ENCODE assay signal across 8 mouse cellular contexts in the genomic region with DNA sequence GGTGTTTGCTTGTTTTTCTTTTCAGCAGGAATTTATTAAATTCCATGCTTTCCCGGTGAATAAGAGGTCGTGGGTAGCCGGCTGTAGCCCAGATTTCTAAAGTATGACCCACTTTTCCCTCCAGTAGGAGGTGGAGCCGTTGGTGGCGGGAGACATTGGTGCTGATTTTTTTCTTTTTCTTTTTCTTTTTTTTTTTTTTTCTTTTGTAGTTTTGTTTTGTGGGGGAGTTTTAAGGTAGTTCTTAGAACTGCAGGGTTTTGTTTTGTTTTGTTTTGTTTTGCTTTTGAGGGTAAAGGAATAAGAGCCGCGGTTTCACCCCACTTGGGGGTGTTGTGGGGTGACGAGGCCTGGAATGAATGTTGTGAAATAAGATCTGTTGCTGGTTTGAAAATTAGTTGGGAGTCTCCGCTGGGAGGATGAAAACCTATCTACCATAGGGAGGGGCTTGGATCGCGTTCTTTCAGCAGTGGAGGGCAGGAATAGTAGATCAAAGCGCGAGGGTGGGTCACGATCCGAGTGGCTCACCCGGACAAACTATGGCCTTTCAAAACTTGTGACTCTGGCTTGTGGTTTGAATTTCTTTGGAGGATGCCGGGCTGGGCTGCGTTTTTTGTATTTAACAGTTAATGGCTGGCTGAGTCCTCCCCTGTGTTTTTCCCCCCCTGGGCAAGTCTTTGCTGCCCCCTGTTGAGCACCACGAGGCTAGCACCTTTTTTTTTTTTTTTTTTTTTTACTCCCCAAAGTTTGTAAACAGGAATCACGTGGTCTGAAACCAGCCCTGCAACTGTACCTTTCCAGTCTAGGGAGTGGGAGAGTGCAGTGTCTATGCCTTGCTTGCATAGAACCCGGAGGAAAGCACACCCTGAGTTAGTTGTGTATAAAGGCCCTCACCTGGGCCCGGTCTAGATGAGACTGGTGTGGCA. TPM values are rescaled to one million over a fixed set of nuclear protein-coding genes. Genes with fewer than 3 reads are reported as not detected.
DNase-seq lines count a peak whose midpoint lies in the region; ATAC-seq and TF ChIP-seq lines count a peak whose summit lies in the region.

No protein-coding gene starts in this region.

- peak; percentile 82 for TF ChIP-seq CTCF in gastrocnemius, adult 2 months (IDR thresholded peaks at IDR 0.05)
- peak; percentile 72 for TF ChIP-seq CTCF in hindbrain, postnatal 0 days (IDR thresholded peaks at IDR 0.05; ENCODE audit: low read depth)

- ATAC-seq in hindbrain, postnatal 0 days = no peak
- ATAC-seq in megakaryocyte progenitor cell, adult 5-6 weeks (replicated peaks; ENCODE audit: poor library complexity) = peak; percentile 30

- peaks cover 11% of the 10 kb centered on the region; the same call in 1 of the 2 replicates for H3K36me3 ChIP-seq in hindbrain, postnatal 0 days (ENCODE audit: insufficient read depth, low read length)

- no peaks in the 10 kb centered on the region for H3K27me3 ChIP-seq in hindbrain, postnatal 0 days (ENCODE audit: insufficient read depth, low read length)

- H3K4me3 ChIP-seq in gastrocnemius, adult 2 months = peak overlapping the region; percentile 92
- peak overlapping the region; percentile 87 for H3K4me3 ChIP-seq in hindbrain, postnatal 0 days (ENCODE audit: low read length)

- DNase-seq in T-cell, adult 2 months (ENCODE audit: low spot score) = peak; percentile 87
- peak; percentile 65 to 70 for DNase-seq in cerebellum, postnatal 14 days
- DNase-seq in gastrocnemius, adult 2 months = peak; percentile 71
- DNase-seq in hindbrain, postnatal 0 days (ENCODE audit: low spot score) = peak; percentile 60
- DNase-seq in left cerebral cortex, postnatal 14 days (ENCODE audit: low spot score in 2 of 2) = peak; percentile 22 to 52
- DNase-seq in right cerebral cortex, postnatal 25 days = peak; percentile 50
- DNase-seq in yolk sac, embryonic 10.5 days (ENCODE audit: low spot score) = peak; percentile 85

- 2% methylated on average over 22 of the region's 22 CpGs for WGBS in hindbrain, postnatal 0 days

- H3K4me2 ChIP-seq in hindbrain, postnatal 0 days (ENCODE audit: low read depth, low read length) = peak overlapping the region; percentile 84

- intact Hi-C loops in gastrocnemius, adult 2 months (cut with DNase I) = loop anchor here (1.0 kb wide), 1 partner anchor 95 kb away; no protein-coding TSS in a partner anchor
- intact Hi-C loops in left cerebral cortex, postnatal 14 days (cut with DNase I) = loop anchor here (2.0 to 5.0 kb wide), 2 partner anchors 55 to 96 kb away; no protein-coding TSS in a partner anchor

- H3K27ac ChIP-seq in gastrocnemius, adult 2 months = peak overlapping the region; percentile 98
- H3K27ac ChIP-seq in hindbrain, postnatal 0 days = peak overlapping the region; percentile 91; the same call in 1 of the 2 replicates

- H3K9ac ChIP-seq in hindbrain, postnatal 0 days (replicated peaks; ENCODE audit: low read length) = peak overlapping the region; percentile 87

- H3K4me1 ChIP-seq in hindbrain, postnatal 0 days (ENCODE audit: insufficient read depth, low read length) = peaks cover 3% of the 10 kb centered on the region; the same call in 1 of the 2 replicates

- H3K9me3 ChIP-seq in hindbrain, postnatal 0 days (ENCODE audit: low read length) = no peaks in the 10 kb centered on the region

RNA-seq across cellular contexts. Expression of a gene that starts 2.0 kb away (rescaled TPM):
- total RNA-seq in gastrocnemius, adult 2 months (2021) = 10 to 100 TPM; 13.8 to 35.2 TPM
- total RNA-seq in hindbrain, postnatal 0 days (2014; rRNA removed) = 15.4 and 18.9 TPM in 2 replicates
- 14.6 and 16.8 TPM in 2 replicates for polyA plus RNA-seq in hindbrain, postnatal 0 days (2015; fragmentation: Nextera tagmentation; extraction: Ambion mirVana)
- total RNA-seq in left cerebral cortex, postnatal 14 days (2021) = 1 to 10 TPM; 3.4 to 4.2 TPM
- 41.2 and 52.7 TPM in 2 replicates for total RNA-seq in megakaryocyte progenitor cell, adult 5-6 weeks (2015)
- total RNA-seq in megakaryocyte progenitor cell, adult 5-6 weeks (2017) = 91.2 and 94.5 TPM in 2 replicates

RNA-seq across cellular contexts. Expression of a gene that starts 56.9 kb away (rescaled TPM):
- total RNA-seq in gastrocnemius, adult 2 months (2021) = not detected
- total RNA-seq in hindbrain, postnatal 0 days (2014; rRNA removed) = not detected in 2 replicates
- polyA plus RNA-seq in hindbrain, postnatal 0 days (2015; fragmentation: Nextera tagmentation; extraction: Ambion mirVana) = not detected in 2 replicates
- not detected for total RNA-seq in left cerebral cortex, postnatal 14 days (2021)
- total RNA-seq in megakaryocyte progenitor cell, adult 5-6 weeks (2015) = 0.17 TPM in 1 of 2 replicates, not detected in the other
- not detected in 2 replicates for total RNA-seq in megakaryocyte progenitor cell, adult 5-6 weeks (2017)

RNA-seq across cellular contexts. Expression of a gene that starts 57.1 kb away (rescaled TPM):
- 10 to 100 TPM; 10.4 to 11.9 TPM for total RNA-seq in gastrocnemius, adult 2 months (2021)
- 39.4 and 40.4 TPM in 2 replicates for total RNA-seq in hindbrain, postnatal 0 days (2014; rRNA removed)
- 21.3 and 26.4 TPM in 2 replicates for polyA plus RNA-seq in hindbrain, postnatal 0 days (2015; fragmentation: Nextera tagmentation; extraction: Ambion mirVana)
- 10 to 100 TPM; 44.1 to 47.0 TPM for total RNA-seq in left cerebral cortex, postnatal 14 days (2021)
- 21.7 and 24.8 TPM in 2 replicates for total RNA-seq in megakaryocyte progenitor cell, adult 5-6 weeks (2015)
- total RNA-seq in megakaryocyte progenitor cell, adult 5-6 weeks (2017) = 9.3 and 11.3 TPM in 2 replicates

RNA-seq across cellular contexts. Expression of a gene that starts 59.7 kb away (rescaled TPM):
- total RNA-seq in gastrocnemius, adult 2 months (2021) = not detected
- total RNA-seq in hindbrain, postnatal 0 days (2014; rRNA removed) = not detected in 2 replicates
- polyA plus RNA-seq in hindbrain, postnatal 0 days (2015; fragmentation: Nextera tagmentation; extraction: Ambion mirVana) = 0.90 and 1.2 TPM in 2 replicates
- under 1 TPM in 1 of 2 experiments, not detected in 1; 0.68 TPM for total RNA-seq in left cerebral cortex, postnatal 14 days (2021)
- not detected in 2 replicates for total RNA-seq in megakaryocyte progenitor cell, adult 5-6 weeks (2015)
- 0.10 TPM in 1 of 2 replicates, not detected in the other for total RNA-seq in megakaryocyte progenitor cell, adult 5-6 weeks (2017)

Comparison
In these comparisons a context has a peak if more than half of its experiments do, and no peak if none do; other contexts are left out.
1. DNase-seq: peak in every context shown above with its lines; median percentile 87 in T-cell, adult 2 months; 85 in yolk sac, embryonic 10.5 days; 71 in gastrocnemius, adult 2 months; 68 in cerebellum, postnatal 14 days; 60 in hindbrain, postnatal 0 days; 50 in right cerebral cortex, postnatal 25 days; 37 in left cerebral cortex, postnatal 14 days.